Mouse (Mus musculus): ENCODE data around the gene Edn2. TPM values are rescaled to one million over a fixed set of nuclear protein-coding genes. Genes with fewer than 3 reads are reported as not detected.

Edn2 gene
- 2.9 TPM for polyA plus RNA-seq (2014; fragmentation: Illumina TruSeq; extraction: RNeasy Lipid Tissue Mini Kit (QIAGEN cat#74804); ENCODE audit: low read depth, low replicate concordance)

DNA sequence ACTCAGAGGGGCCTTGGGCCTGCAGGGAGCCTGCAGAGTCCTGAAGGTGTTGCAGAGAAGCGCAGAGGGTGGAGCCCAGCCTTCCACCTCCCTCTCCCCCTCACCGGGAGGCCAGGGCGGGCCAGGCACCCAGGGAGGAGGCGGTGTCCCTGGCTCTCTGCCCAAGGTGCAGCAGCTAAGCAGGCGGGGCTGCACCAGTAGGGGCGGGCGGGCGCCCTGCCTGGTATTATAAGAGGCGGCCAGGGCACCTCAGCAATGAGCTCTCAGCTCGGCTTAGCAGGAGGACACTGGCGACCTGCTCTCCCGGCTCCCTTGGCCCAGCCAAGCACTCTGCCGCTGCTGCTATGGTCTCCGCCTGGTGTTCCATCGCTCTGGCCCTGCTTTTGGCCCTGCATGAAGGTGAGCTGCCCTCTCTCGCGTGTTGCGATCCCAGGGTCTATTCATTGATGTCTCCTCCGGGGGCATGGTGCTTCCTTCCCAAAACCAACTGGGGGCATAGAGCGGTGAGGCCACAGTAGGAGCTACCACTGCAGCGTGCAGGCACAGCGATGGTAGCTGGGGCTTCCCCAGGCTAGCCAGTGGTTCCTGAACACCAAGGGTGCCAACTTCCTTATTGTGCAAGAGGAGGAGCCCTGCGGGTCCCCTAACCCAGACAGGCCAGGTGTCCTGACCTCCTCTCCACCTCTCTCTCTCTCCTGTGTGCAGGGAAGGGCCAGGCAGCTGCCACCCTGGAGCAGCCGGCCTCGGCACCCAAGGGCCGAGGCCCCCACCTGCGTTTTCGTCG is at the start of gene Edn2:
Edn2 (plus strand) TSS at position 41 of the 784 bp plus-strand sequence.

Other genes starting within 250 kb of the Edn2 start
- gene AL607142.1, start 96.2 kb upstream of the Edn2 start, polyA plus RNA-seq (2014; fragmentation: Illumina TruSeq; extraction: RNeasy Lipid Tissue Mini Kit (QIAGEN cat#74804); ENCODE audit: low read depth, low replicate concordance), result not detected
- gene Foxo6, start 126.1 kb downstream of the Edn2 start, polyA plus RNA-seq (2014; fragmentation: Illumina TruSeq; extraction: RNeasy Lipid Tissue Mini Kit (QIAGEN cat#74804); ENCODE audit: low read depth, low replicate concordance), result not detected
- gene Scmh1, start 244.1 kb downstream of the Edn2 start, polyA plus RNA-seq (2014; fragmentation: Illumina TruSeq; extraction: RNeasy Lipid Tissue Mini Kit (QIAGEN cat#74804); ENCODE audit: low read depth, low replicate concordance), result 20.3 TPM

Data from sigmoid colon, adult 10 weeks (tissue).